Comparison of ENCODE assay signal across 8 mouse cellular contexts in genomic region chr11:96987873-96988655, GRCm38 (mm10). TPM values are rescaled to one million over a fixed set of nuclear protein-coding genes. Genes with fewer than 3 reads are reported as not detected.
A peak's percentile ranks its signal among the peaks of the same experiment; 100 is the strongest.
DNase-seq lines count a peak whose midpoint lies in the region; ATAC-seq and TF ChIP-seq lines count a peak whose summit lies in the region.

No protein-coding gene starts in this region.

- peak overlapping the region; percentile 41 for H3K4me2 ChIP-seq in embryonic facial prominence, embryonic 11.5 days (ENCODE audit: low read depth, low read length)
- peak overlapping the region; percentile 61 for H3K4me2 ChIP-seq in midbrain, postnatal 0 days (ENCODE audit: low read depth, low read length, poor library complexity, severe bottlenecking)

- H3K4me3 ChIP-seq in heart, embryonic 10.5 days = peak overlapping the region; percentile 40
- H3K4me3 ChIP-seq in embryonic facial prominence, embryonic 11.5 days (ENCODE audit: low read depth, low read length) = peak overlapping the region; percentile 18
- H3K4me3 ChIP-seq in midbrain, postnatal 0 days (ENCODE audit: low read depth, low read length) = peak overlapping the region; percentile 36

- H3K27me3 ChIP-seq in heart, embryonic 10.5 days (ENCODE audit: insufficient read depth, poor library complexity, severe bottlenecking) = peaks cover 85% of the 10 kb centered on the region
- peaks cover 2% of the 10 kb centered on the region for H3K27me3 ChIP-seq in embryonic facial prominence, embryonic 11.5 days (ENCODE audit: control insufficient read depth, insufficient read depth, low read length)
- H3K27me3 ChIP-seq in midbrain, postnatal 0 days (ENCODE audit: insufficient read depth, low read length) = 0 out of 2 replicates have a peak, but pooled peaks cover 3% of the 10 kb centered on the region

- 7% methylated on average over 31 of the region's 31 CpGs for WGBS in heart, embryonic 10.5 days
- WGBS in embryonic facial prominence, embryonic 11.5 days = 6% methylated on average over 31 of the region's 31 CpGs
- 5% methylated on average over 31 of the region's 31 CpGs for WGBS in midbrain, postnatal 0 days

- peaks cover 34% of the 10 kb centered on the region for H3K4me1 ChIP-seq in heart, embryonic 10.5 days
- no peaks in the 10 kb centered on the region; the same call in 1 of the 2 replicates for H3K4me1 ChIP-seq in embryonic facial prominence, embryonic 11.5 days (ENCODE audit: control insufficient read depth, insufficient read depth, low read length)
- no peaks in the 10 kb centered on the region for H3K4me1 ChIP-seq in midbrain, postnatal 0 days (ENCODE audit: insufficient read depth, low read length)

- no peak for DNase-seq in heart, embryonic 10.5 days (ENCODE audit: low spot score)
- no peak for DNase-seq in heart, adult 11 months
- peak; percentile 77 to 80 for DNase-seq in B cell, adult 2 months
- DNase-seq in embryonic facial prominence, embryonic 11.5 days (ENCODE audit: low spot score) = peak; percentile 40
- DNase-seq in kidney, postnatal 10 days = peak; percentile 60
- DNase-seq in midbrain, postnatal 0 days (ENCODE audit: low spot score) = peak; percentile 42
- DNase-seq in c-Kit-positive CD71-positive TER-119-positive erythroid progenitor cells, embryonic 14.5 days (ENCODE audit: low spot score) = no peak
- DNase-seq in cerebellum, postnatal 36 days = no peak

- H3K9me3 ChIP-seq in heart, embryonic 10.5 days = no peaks in the 10 kb centered on the region
- no peaks in the 10 kb centered on the region for H3K9me3 ChIP-seq in embryonic facial prominence, embryonic 11.5 days (replicated peaks; ENCODE audit: control insufficient read depth, low read length)
- H3K9me3 ChIP-seq in midbrain, postnatal 0 days (ENCODE audit: low read length) = no peaks in the 10 kb centered on the region

- H3K9ac ChIP-seq in embryonic facial prominence, embryonic 11.5 days (replicated peaks; ENCODE audit: low read length) = peak overlapping the region; percentile 3
- peak overlapping the region; percentile 55 for H3K9ac ChIP-seq in midbrain, postnatal 0 days (replicated peaks; ENCODE audit: low read length, poor library complexity, severe bottlenecking)

- peak overlapping the region; percentile 59 for H3K27ac ChIP-seq in heart, embryonic 10.5 days
- H3K27ac ChIP-seq in embryonic facial prominence, embryonic 11.5 days (replicated peaks; ENCODE audit: low read depth, low read length) = no peak overlapping the region
- peak overlapping the region; percentile 55; the same call in 1 of the 2 replicates for H3K27ac ChIP-seq in midbrain, postnatal 0 days (ENCODE audit: low read depth, low read length)

- TF ChIP-seq CTCF in midbrain, postnatal 0 days (IDR thresholded peaks at IDR 0.05) = no peak

- H3K36me3 ChIP-seq in heart, embryonic 10.5 days = no peaks in the 10 kb centered on the region
- no peaks in the 10 kb centered on the region for H3K36me3 ChIP-seq in embryonic facial prominence, embryonic 11.5 days (replicated peaks; ENCODE audit: control insufficient read depth, insufficient read depth, low read depth, low read length)
- H3K36me3 ChIP-seq in midbrain, postnatal 0 days (ENCODE audit: insufficient read depth, low read length) = no peaks in the 10 kb centered on the region

- no peak for ATAC-seq in embryonic facial prominence, embryonic 11.5 days (replicated peaks; ENCODE audit: insufficient number of reproducible peaks, low FRiP score, low TSS enrichment, low read depth)
- peak; percentile 75 for ATAC-seq in midbrain, postnatal 0 days (ENCODE audit: low FRiP score)

RNA-seq across cellular contexts. Expression of gene Sp2, which starts 5.3 kb away (rescaled TPM):
- polyA plus RNA-seq in heart, embryonic 10.5 days (2016; fragmentation: Nextera tagmentation; extraction: Ambion mirVana) = 20.1 and 21.9 TPM in 2 replicates
- polyA plus RNA-seq in embryonic facial prominence, embryonic 11.5 days (2014; fragmentation: Nextera tagmentation; extraction: Ambion mirVana) = 15.8 and 18.3 TPM in 2 replicates
- total RNA-seq in midbrain, postnatal 0 days (2014; rRNA removed) = 5.2 and 5.9 TPM in 2 replicates
- 13.4 and 13.7 TPM in 2 replicates for polyA plus RNA-seq in midbrain, postnatal 0 days (2015; fragmentation: Nextera tagmentation; extraction: Ambion mirVana)

RNA-seq across cellular contexts. Expression of gene Sp6, which starts 25.1 kb away (rescaled TPM):
- 0.47 and 2.3 TPM in 2 replicates for polyA plus RNA-seq in heart, embryonic 10.5 days (2016; fragmentation: Nextera tagmentation; extraction: Ambion mirVana)
- 0.29 and 0.45 TPM in 2 replicates for polyA plus RNA-seq in embryonic facial prominence, embryonic 11.5 days (2014; fragmentation: Nextera tagmentation; extraction: Ambion mirVana)
- total RNA-seq in midbrain, postnatal 0 days (2014; rRNA removed) = 0.33 and 1.1 TPM in 2 replicates
- polyA plus RNA-seq in midbrain, postnatal 0 days (2015; fragmentation: Nextera tagmentation; extraction: Ambion mirVana) = 0.43 and 0.51 TPM in 2 replicates

RNA-seq across cellular contexts. Expression of gene Scrn2, which starts 41.7 kb away (rescaled TPM):
- 21.3 and 30.0 TPM in 2 replicates for polyA plus RNA-seq in heart, embryonic 10.5 days (2016; fragmentation: Nextera tagmentation; extraction: Ambion mirVana)
- polyA plus RNA-seq in embryonic facial prominence, embryonic 11.5 days (2014; fragmentation: Nextera tagmentation; extraction: Ambion mirVana) = 20.4 and 26.0 TPM in 2 replicates
- 19.6 and 22.3 TPM in 2 replicates for total RNA-seq in midbrain, postnatal 0 days (2014; rRNA removed)
- 11.1 and 11.9 TPM in 2 replicates for polyA plus RNA-seq in midbrain, postnatal 0 days (2015; fragmentation: Nextera tagmentation; extraction: Ambion mirVana)

RNA-seq across cellular contexts. Expression of gene Pnpo, which starts 44.3 kb away (rescaled TPM):
- polyA plus RNA-seq in heart, embryonic 10.5 days (2016; fragmentation: Nextera tagmentation; extraction: Ambion mirVana) = 69.3 and 72.6 TPM in 2 replicates
- polyA plus RNA-seq in embryonic facial prominence, embryonic 11.5 days (2014; fragmentation: Nextera tagmentation; extraction: Ambion mirVana) = 26.7 and 29.0 TPM in 2 replicates
- 26.9 and 28.6 TPM in 2 replicates for total RNA-seq in midbrain, postnatal 0 days (2014; rRNA removed)
- polyA plus RNA-seq in midbrain, postnatal 0 days (2015; fragmentation: Nextera tagmentation; extraction: Ambion mirVana) = 36.8 and 37.4 TPM in 2 replicates

RNA-seq across cellular contexts. Expression of gene Lrrc46, which starts 53.1 kb away (rescaled TPM):
- polyA plus RNA-seq in heart, embryonic 10.5 days (2016; fragmentation: Nextera tagmentation; extraction: Ambion mirVana) = 0.28 and 0.35 TPM in 2 replicates
- polyA plus RNA-seq in embryonic facial prominence, embryonic 11.5 days (2014; fragmentation: Nextera tagmentation; extraction: Ambion mirVana) = 1.1 and 1.3 TPM in 2 replicates
- total RNA-seq in midbrain, postnatal 0 days (2014; rRNA removed) = 1.4 and 2.7 TPM in 2 replicates
- 2.4 and 3.3 TPM in 2 replicates for polyA plus RNA-seq in midbrain, postnatal 0 days (2015; fragmentation: Nextera tagmentation; extraction: Ambion mirVana)

Comparison
In these comparisons a context has a peak if more than half of its experiments do, and no peak if none do; other contexts are left out.
1. DNase-seq: peak in B cell, adult 2 months (2 of 2), embryonic facial prominence, embryonic 11.5 days (single experiment), kidney, postnatal 10 days (single experiment) and midbrain, postnatal 0 days (single experiment); none in heart, embryonic 10.5 days (single experiment), heart, adult 11 months (single experiment), c-Kit-positive CD71-positive TER-119-positive erythroid progenitor cells, embryonic 14.5 days (single experiment) and cerebellum, postnatal 36 days (0 of 2).
2. Peak in every context shown above with its lines, with median percentiles within 50 percentile points of each other: H3K4me3 ChIP-seq.